Mouse (Mus musculus): ENCODE results near the gene Ilvbl. TPM values are rescaled to one million over a fixed set of nuclear protein-coding genes. Genes with fewer than 3 reads are reported as not detected.
A peak's percentile ranks its signal among the peaks of the same experiment; 100 is the strongest.
"Not testable (repeated sequence)": the region's sequence is repeated elsewhere in the genome, so short reads cannot be mapped to it uniquely, and the experiment has no call there.

The Ilvbl gene
- total RNA-seq (2022): 10 to 100 TPM in 3 of 4 experiments, 1 to 10 TPM in 1; 8.9 to 14.2 (median 10.5) TPM

DNA sequence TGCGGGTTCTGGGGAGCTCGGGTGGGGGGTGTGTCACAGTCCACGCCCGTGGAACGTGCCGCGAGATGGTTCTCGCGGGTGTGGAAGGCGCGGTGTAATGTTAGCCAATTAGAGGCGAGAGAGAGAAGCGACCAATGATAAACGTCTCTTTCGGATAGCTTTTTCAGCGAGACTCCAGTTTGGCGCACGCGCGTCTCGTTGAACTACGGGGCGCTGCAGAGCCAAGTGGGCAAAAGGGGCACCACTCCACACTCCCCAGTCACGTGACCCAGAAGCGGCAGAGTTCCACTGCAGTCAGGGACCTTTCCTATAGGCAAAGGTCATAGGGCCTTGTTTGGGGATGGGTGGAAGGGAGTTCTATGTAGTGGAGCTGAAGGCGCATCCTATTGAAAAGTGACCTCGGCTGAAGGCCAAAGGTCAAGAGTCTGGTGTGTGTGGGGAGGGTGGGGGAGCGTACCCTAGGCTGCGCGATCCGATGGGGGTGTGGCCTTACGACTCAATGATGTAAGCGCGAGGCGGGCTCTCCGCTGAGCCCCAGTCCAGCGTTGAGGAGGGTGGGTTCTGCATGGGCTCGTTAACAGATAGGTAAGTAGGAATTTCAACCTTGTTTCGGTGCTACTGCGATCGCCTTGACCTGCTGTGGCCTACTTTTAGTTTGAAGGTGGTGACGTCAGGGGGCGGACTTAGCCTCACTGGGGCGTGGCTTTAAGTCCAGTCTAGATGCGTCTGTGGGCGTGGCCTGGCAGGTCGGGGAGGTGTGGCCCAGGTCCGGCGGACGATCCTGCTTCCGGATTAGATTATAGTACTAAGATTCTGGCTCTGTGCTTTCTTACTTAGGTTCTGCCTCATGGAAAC is at the start of gene Ilvbl:
Gene Ilvbl (plus strand): TSS at position 97 of the 855 bp plus-strand sequence.
- DNase-seq (ENCODE audit: low spot score in 2 of 2): peak; percentile 92 to 93

DNA sequence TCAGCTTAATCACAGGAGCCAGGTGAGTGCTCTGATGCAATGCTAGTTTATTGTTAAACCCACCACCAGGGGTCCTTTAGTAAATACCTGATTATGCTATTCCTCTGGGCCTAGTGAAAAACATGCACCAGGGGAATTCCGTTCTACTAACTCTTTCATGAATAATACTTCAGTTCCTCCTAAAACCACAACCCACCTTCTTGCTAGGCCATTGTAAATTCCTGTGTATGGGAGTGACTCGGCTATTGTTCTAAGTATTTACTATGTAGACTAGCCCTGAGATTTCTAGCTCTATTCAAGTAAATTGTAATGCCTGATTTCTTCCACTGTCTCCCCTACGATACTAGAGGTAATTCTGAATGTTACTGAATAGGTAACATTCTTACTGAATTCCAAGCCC is 49.1 kb upstream of the Ilvbl start:
- not testable (repeated sequence) for DNase-seq (ENCODE audit: low spot score in 2 of 2)

DNA sequence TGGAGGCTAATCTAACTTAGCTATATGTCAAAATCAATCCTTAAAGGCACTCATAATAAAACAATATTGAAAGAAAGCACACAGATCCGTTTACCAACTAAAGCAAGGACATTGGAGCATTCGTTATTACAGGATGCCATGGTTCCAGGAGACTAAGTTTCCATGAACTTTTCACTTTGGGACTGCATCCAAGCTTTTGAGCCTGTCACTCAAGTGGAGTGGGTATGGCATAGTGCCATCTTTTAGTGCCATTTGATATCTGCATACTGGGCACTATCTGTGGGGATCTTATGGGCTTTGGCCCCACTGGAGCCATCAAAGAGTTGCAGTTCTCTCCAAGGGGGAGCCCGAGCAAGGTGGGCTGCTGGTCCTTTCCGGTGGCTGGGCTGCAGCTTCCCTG is 48.6 kb upstream of the Ilvbl start:
- DNase-seq (ENCODE audit: low spot score in 2 of 2): no peak

DNA sequence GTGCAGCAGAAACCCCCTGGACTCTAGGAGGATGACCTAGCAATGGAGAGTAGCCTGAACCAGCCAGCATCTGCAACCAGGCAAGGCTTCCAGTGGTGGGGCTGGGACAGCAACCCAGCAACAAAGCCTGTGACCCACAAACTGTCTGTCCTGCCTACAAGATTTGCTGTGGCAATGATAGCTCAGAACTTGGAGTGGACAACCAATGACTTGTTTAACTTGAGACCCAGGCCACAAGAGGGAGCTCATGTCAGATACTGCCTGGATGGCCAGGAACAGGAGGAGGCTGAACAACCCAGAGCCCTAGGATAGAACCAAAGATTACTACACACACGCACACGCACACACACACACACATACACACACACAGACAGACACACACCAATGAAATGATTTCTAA is 33.2 kb upstream of the Ilvbl start:
- no peak for DNase-seq (ENCODE audit: low spot score in 2 of 2)

DNA sequence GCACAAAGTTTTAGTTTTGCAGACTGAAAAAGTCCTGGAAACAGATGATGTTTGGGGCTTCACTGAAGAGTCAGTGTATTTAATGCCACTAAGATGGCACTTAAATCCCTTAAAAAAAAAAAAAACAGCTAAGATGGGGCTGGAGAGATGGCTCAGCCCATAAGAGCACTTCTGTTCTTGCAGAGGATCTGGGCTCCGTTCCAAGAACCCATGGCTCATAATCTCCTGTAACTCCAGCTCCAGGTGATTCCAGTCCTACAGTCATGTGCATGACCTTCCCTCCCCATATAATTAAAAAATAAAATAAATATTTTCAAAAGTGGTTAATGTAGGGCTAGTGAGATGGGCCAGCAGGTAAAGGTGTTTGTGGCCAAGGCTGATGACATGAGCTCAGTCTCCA is 9.1 kb upstream of the Ilvbl start:
- no peak for DNase-seq (ENCODE audit: low spot score in 2 of 2)

DNA sequence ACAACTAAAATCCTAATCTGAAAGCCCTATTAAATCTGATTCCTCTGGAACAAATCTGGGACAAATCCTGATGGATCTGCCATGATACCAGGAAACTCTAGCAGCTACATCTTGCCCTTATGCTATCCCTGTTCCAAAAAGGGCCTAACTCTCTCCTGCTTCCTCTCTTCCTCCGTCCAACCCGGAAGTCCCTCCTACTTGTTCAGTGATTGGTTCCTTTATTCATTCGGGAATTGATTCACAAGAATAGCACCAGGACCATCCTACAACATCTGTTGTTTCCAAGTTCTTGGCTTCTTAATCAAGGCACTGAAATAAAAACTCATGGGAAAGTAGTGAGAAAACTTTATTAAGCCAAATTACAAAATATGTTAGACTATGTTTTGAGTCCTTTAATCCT is 5.0 kb upstream of the Ilvbl start:
- no peak for DNase-seq (ENCODE audit: low spot score in 2 of 2)

DNA sequence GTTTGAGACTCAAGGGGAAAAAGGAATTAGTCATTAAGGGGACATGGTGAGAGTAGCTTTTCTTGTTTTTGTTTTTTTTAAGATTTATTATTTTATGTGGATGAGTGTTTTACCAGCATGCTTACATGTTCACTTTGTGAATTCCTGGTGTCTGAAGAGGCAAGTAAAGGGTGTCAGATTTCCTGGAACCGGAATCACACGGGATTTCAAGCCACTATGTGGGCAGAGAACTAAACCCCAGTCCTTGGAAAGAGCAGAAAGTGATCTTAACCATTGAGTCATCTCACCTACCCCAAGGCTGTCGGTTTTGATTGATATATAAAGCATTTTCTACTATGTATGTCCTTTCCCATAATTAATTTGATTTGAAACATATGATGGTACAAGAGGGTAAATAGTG is 4.5 kb upstream of the Ilvbl start:
- no peak for DNase-seq (ENCODE audit: low spot score in 2 of 2)

DNA sequence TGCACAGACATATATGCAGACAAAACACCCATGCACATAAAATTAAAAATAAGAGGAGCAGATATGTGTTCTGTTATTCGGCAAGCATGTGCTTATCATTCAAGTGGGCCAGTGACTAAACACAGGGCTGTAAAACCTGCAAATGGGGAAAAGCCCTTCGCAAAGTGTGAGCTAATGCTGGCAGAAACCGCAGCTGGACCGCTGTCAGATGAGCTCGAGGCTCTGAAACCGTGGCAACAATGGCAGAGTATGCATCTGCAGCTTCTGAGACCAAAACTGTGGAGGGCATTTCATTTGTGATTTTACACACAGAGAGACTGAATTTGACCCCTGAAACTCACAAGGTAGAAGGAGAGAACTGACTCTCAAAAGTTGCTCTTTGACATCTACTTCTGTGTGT is 3.7 kb upstream of the Ilvbl start:
- DNase-seq (ENCODE audit: low spot score in 2 of 2): no peak

DNA sequence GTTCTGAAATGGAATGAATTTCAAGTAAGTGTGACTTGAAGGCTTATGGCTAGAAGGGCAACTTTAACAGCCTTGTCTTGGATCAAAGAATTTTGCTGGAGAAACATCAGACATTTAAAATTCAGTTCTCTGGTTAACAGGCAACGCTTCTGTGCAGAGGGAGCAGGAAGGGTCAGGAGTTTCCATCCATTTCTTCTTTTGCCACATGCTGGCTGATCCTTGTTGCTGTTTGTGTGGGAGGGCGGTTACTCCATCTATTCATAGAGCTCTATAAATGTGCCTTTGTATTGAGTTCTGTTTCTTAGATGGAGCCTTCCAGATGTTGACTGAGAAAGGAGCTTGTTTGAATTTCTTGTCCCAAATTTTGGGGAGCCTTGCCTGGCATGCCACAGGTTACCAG is 3.2 kb upstream of the Ilvbl start:
- no peak for DNase-seq (ENCODE audit: low spot score in 2 of 2)

DNA sequence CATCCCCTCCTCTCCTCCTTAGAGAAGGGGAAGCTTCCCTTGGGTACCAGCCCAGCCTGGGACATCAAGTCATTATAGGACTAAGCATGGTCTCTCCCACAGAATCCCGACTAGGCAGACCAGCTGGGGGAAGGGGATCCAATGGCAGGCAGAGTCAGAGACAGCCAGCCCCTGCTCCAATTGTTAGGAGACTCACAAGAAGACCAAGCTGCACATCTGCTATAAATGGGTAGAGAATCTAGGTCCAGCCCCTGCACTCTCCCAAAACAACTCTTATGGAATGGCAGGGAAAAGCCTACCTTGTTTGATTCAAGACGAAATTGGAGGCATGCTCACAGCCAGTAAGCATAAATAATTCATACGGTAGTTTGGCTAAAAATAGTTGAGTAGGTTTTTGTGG is 920 bp upstream of the Ilvbl start:
- no peak for DNase-seq (ENCODE audit: low spot score in 2 of 2)

DNA sequence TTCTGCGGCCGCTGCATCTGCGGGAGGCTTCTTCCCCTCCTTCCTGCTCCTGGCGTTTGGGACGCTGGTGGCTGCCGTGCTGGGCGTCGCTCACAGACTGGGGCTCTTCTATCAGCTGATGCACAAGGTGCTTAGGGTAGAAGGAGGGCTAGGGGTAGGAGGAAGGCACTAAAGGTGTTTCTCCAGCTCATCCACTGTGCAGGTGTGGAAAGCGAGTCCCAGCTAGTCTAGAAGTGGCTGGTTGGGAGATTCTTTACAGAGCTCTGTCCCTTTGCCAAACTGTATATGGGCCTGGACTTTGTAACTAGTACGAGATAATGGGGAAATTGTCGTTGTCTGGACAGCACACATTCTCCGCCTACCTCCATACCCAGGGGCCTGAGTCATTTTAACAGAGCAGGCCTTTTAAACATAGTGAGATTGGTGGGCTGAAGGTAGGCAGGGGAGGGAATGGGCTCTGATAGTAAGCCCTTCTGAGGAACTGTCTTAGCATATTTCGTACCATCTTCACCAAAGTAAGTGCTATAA is 1.0 kb downstream of the Ilvbl start:
- no peak for DNase-seq (ENCODE audit: low spot score in 2 of 2)

DNA sequence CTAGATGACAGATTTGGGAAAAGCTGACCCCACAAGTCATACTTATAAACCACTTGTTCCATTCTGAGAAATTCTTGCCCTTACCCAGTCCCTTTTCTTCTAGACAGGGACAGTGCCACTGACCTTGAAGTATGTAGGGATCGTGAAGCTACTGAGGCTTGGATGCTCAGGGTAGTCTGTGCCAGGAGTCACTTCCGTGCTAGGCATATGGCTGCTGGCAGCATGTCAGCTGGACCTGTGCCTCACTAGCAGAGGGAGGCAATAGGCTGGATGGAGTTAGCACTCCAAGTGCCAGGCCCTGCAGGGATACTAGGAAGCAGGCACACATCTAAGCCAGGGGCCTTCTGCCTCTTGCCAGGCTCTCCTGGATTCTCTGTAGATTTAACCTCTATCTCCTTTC is 1.5 kb downstream of the Ilvbl start:
- DNase-seq (ENCODE audit: low spot score in 2 of 2): no peak

DNA sequence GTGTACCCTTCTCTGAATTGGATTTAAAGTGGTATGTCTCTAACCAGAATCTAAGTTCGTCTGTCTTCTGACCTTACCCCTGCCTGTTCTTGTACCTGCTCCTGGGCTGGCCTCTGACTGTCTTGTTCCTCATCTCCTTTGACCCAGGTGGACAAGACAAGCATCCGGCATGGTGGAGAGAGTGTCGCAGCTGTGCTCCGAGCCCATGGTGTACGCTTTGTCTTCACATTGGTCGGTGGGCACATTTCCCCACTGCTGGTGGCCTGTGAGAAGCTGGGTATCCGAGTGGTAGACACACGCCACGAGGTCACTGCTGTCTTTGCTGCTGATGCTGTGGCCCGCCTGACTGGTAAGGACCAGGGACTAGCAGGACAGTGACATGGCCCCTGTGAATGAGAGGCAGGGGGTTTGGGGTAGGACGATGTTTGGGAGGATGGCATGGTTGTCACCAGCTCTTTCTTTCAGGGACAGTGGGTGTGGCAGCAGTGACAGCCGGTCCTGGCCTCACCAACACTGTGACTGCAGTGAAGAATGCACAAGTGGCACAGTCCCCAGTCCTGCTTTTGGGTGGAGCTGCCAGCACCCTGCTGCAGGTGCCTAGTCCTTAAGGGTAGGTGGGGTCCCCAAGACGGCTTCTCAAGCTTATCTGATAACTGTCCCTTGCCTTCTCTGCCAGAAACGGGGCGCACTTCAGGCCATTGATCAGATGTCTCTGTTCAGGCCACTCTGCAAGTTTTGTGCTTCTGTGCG is 2.5 kb downstream of the Ilvbl start:
- no peak for DNase-seq (ENCODE audit: low spot score in 2 of 2)

DNA sequence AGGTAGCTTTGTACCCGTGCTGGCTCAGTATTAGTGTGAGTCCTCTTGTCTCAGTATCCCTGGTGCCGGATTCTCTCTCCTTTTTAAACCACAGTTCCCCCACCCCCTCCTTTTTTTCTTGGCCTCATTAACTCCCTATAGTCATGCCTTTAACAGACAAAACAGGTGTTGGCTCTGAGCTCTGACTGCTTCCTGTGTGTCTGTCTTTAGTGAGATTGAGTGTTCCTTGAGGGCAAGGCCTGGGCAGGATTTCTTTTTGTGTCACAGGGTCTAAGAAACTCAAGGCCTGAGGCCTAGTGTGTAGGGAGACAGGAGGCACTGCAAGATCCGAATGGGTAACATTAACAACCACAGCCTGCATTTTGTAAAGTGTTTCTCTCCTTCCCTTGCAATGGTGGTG is 4.1 kb downstream of the Ilvbl start:
- no peak for DNase-seq (ENCODE audit: low spot score in 2 of 2)

DNA sequence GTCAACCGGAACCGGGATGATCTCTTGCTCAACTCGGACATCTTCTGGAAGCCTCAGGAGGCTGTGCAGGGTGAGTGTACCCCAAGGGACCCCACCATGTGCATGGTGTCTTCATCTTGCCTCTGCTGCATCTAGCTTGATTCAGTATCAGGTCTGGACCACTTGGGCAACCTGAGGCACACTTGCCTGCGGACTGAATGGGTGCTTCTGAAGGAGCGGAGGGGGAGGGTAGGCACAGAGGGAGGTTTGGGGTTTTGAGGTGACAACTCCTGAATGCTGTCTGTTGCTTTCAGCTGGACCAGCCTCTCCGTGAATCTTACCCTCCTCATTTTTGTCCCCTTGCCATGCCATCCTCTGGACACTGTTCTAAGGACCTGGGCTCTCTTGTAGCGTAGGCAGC is 7.0 kb downstream of the Ilvbl start:
- no peak for DNase-seq (ENCODE audit: low spot score in 2 of 2)

DNA sequence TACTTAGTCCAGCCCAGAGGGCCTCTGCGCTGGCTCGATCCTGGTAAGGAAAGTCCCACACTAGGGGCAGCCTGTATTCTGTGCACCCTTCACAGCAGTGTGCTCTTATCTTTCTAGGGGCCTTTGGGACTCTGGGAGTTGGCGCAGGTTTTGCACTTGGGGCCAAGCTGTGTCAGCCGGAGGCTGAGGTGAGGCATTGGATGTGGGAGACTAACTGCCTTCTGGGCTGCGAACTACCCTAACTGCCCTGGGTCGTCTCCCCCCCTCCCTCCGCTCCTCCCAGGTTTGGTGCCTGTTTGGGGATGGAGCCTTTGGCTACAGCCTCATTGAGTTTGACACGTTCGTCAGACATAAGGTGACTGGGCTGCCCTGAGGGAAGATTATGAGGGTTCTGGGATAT is 9.2 kb downstream of the Ilvbl start:
- no peak for DNase-seq (ENCODE audit: low spot score in 2 of 2)

DNA sequence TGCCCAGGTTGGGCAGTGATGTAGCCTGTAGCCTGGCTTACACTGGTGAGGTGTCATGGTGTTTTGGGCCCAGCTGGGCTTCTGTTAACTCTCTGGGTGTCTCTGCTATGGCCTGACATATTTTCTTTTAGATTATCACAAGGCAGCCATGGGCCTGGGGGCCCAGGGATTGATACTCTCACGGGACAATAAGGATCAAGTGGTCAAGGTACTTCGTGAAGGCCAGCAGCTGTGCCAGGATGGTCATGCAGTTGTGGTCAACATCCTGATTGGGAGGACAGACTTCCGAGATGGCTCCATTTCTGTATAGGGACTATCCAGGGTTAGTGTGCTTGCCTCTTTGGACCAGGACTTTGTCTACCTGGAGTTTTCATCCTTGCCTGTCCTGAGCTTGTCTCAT is 9.8 kb downstream of the Ilvbl start:
- DNase-seq (ENCODE audit: low spot score in 2 of 2): no peak

DNA sequence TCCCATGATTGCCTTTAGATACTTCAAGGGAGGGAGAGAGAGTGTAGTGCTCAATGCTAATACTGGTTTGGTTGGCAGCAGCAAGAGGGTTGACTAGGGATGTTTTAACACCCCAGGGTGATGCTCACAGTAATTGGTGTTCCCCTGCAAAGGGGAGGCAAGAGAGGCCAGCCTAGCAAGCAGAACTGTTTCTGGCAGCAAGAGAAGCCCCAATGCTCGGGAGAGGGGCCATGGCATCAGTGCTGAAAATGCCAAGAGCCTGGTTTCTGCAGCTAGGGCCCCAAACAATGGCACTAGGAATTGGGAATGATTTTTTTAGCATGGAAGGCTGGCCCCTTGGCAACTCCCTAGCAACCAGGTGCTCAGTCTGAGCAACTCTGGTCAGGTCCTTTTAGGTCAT is 10.8 kb downstream of the Ilvbl start:
- DNase-seq (ENCODE audit: low spot score in 2 of 2): no peak

DNA sequence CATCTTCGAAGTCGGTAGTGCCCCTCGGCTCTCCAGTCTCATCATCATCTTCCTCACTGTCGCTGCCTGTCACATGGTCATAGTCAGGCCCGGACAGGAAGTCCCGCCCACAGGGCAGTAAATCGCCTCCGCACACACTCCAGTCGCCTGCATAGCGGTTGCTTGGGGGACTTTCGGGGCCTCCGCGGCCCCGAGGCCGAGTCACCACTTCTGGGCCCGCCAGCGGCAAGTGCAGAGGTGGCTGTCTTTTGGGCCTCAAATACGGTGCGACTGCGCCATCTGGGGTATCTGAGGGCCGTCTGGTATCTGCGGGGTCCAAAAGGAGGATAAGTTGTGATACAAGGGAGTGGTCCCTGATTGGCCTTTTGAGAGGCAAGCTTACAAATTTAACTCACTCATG is 11.5 kb downstream of the Ilvbl start:
- DNase-seq (ENCODE audit: low spot score in 2 of 2): no peak

DNA sequence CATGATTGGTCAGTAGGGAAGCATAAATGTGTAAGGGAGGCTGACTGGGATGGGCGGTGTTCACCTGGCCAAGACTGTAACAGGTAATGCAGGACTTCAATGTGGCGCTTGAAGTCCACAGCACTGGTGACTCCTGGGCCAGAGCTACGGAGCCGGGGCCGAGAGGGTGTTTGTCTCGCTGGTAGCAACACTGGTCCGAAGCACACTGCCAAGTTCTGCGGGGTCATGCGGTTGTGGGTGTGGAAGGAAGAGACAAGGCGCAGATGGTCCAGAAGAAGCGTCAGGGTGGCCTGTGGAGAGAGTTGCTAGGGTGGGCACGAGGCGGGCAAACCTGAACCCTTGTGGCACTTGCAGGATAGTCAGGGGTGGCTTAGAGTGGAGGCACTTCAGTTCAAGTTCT is 11.9 kb downstream of the Ilvbl start:
- DNase-seq (ENCODE audit: low spot score in 2 of 2): no peak

DNA sequence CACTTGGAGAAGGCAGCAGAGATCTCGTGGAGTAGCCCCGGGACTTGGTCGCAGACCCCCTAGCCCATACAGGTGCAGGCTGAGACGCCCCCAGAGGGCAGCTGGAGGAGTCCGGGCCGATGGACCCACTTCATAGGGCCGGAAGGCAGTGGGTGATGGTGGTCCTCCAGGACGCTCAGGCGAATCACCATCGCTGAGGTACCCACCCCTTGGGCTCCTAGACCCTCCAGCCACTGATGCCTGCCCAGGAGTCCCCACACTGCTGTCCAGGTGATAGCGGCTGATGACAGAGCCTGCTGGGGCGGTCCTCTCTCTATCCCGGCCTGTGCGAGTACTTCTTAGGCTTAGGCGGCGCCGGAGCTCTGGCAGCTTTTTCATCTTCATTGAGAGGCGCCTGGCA is 15.1 kb downstream of the Ilvbl start:
- no peak for DNase-seq (ENCODE audit: low spot score in 2 of 2)

DNA sequence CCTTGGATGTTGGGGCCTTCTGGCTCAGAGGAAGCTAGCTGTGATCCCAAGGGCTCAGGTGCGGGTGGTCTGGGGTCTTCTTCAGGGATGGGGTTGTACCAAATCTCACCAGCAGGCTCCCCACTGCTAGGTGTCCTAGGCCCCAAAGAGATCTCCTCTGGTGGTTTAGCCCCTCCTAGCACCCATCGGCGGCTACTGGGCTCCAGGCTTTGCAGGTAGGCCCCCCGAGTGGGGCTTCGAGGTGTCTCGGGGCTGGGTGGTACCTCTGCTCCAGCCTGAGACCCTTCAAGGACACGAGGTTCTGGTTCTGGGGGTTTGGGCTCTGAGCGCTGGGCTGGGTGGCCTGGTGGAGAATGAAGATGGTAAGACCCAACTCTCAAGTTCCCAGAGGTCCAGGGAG is 15.8 kb downstream of the Ilvbl start:
- no peak for DNase-seq (ENCODE audit: low spot score in 2 of 2)

DNA sequence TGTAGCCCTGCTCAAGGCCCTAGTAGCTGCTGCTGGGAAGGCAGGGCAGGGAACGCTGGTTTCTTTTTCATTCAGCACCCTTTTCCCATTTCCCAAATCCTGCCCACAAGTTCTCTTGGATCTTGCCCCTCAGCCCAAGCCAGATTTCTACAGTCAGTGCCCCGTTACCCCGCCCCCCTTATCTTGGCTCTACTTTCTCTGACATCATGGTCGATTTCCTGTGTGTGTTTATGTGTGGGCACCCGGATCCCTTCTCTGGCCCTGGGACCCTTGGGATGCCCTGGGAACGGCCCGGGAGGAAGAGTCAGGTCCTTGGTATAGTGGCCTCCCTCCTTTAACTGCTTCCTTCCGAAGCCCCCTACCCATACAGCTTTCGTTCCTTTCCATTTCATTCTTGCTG is 16.6 kb downstream of the Ilvbl start:
- DNase-seq (ENCODE audit: low spot score in 2 of 2): no peak

All from gastrocnemius, adult 8-10 months (tissue).